Mouse (Mus musculus) adrenal gland, adult (tissue): ENCODE results near the gene Tpra1.

ENCODE experiments used
- DNase-seq, 2 experiments: peaks; one replicate each; pipeline ENCODE4 v3.0.0; 2022 to 2023; ENCODE audit warnings: low spot score in 1 of 2; ENCODE audit not compliant: inconsistent age in 2 of 2

Tpra1 gene

DNA sequence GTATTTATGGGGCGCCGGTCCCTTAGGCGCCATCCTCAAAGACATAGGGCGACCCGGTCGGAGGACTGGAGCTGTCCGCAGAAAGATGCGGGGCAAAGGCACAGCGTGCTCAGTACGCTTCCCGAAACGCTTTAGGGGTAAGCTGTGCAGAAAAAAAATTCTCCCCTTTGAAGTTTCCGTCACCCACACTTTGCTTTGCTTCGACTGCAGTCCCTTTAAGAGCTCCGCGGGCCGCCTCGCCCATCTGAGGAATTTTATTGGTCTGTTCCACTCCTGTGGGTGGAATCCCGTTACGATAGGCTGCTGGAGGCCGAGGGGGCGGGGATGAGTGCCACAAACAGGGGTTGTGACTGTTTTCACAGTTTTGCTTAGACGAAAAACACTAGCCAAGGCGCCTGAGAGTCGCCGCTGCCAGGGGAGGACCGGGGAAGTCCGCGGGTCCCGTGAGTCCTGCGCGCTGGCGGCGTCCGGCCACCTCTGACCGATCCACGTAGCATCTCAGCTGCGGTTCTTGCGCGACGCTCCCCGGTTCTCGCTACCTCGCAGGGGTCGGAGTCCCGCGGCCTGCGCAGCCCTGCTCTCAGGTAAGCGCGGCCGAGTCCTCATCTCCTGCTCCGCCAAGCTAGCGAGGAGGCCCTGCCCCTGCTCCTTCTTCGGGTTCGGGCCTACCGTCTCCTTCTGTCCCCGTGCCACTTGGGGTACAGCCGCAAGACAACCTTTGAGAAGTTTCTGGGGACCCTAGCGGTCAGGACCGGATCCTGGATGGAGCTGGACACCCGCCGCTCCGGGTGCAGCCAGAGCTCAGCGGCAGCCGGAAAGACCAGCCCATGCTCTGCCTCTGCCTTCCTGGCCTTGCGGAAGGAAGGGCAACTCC lies at the start of gene Tpra1:
TSS of gene Tpra1 (plus strand) at position 305 of the 874 bp plus-strand sequence.
- peak; percentile 96 to 98 for DNase-seq

DNA sequence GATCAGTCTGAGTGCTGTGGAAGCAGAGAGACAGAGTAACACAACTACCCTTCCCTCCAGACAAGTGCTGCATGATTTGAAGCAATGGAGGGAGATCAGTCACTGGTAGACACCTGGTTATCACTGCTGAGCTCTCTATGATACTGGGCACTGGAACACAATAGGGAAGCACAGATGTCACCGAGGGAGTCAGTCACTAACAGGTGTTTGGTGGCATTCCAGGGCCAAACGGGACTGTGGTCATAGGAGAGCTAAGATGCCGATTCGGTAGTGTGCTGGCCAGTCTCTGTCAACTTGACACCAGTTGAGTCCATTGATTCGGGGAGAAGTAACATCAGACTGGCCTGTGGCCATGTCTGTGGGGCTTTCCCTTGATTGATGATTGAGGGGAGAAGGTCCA lies 47.5 kb upstream of the Tpra1 start:
- DNase-seq: no peak

DNA sequence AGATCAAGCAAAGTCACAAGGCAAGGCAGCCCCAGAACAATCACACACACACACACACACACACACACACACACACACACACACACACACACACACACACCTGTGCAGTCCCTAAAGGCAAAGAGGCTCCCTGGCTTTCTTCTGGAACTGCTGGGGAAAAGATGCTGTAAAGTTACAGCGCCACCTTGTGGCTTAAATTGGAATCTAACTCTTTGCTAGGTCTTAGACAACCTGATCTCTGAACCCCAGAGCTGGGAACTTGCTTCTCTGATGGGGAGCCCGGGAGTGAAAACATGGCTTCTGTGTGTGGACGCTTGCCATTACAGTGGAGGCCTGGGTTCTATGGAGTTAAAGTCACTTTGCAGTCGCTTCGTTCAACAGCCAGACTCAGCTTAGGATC lies 46.4 kb upstream of the Tpra1 start:
- peak in 1 of 2 experiments; percentile 88 for DNase-seq

DNA sequence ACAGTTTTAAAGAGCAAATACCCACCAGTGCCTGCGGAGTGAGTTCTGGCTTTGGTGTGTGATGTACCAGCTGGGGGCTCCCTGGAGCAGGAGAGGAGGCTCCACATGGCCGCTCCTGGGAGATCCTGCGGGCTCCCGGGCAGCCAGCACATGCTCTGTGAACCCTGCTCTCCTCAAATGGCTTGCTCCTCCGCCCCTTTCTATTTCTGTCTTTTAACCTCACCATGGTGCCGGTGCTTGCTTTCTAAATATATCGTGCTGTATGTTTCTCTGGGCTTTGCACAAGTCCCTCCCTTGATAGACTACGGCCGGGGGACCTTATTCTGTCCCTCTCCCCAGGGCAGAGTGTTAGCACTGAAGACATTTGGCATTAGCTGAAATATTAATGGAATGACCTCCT lies 44.8 kb upstream of the Tpra1 start:
- DNase-seq: peak; percentile 62 to 83

DNA sequence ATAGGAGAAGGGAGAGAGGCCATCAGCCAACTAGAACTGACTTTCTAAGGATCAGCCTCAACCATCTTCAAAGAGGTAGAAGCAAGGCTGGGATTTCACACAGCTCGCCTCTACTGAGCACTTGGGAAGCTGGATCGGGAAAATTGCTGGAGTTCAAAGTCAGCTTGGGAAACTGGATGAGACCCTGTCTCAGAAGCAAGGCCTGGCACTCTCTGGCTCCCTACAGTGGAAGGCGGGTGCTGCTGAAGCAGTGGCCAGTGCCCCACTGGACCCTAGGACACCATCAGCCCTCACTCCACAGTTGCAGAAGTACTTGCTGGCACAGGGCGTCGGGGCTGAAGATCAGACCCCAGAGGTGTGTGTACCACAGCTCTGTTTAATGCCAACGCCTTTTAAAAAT lies 44.2 kb upstream of the Tpra1 start:
- no peak for DNase-seq

DNA sequence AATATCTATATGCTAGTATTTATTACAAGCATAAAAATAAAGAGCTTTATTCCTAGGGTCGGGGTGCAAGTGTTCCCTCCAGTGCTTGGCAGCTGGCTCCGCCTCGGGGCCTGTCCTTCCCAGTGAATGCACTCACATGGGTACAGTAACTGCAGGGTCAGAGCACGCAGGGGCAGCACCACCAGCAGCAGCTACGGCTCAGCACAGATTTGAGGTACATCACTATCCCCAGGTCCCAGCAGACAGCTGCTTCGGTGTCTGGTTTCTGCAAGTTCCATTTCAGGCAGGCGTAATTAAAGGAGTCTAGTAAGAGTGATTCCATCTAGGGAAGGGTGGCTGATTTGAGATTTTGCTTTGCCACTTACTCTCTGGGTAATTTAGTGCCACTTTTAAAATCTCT lies 43.7 kb upstream of the Tpra1 start:
- no peak for DNase-seq

DNA sequence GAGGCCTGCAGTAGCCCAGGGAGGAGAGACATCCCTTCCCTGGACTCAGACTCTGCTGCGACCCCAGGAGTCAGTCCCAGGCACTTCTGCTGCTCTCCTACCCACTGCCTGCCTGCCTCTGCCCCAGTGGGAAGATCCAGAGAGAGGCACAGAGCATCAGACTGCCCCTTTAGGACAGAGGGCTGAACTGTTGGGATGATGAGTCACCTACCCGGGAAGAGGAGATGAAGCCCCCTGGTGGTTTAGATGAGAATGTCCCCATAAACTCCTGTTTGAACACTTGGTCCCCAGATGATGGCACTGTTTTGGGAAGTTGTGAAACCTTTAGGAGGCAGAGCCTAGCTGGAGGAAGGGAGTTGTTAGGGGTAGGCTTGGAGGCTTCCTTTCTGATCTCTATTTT lies 41.1 kb upstream of the Tpra1 start:
- DNase-seq: peak; percentile 57 to 86

DNA sequence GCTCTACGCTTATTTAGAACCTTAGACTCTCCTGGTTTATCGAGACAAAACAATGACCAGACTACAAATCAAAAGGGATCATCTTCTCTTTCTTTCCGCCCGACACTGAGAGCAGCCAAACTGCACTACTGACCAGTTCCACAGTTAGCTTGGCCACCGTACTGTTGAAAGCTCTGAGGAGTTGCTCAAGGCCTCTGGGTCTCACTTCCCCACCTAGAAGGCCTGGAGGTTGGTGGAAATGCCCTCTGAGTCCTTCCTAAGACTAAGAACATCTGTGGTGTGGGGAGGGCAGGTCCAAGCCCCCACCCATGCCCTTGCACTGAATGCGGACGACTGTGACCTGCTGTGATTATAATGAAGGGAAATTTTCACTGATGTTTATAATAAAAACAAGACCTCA lies 36.3 kb upstream of the Tpra1 start:
- no peak for DNase-seq

DNA sequence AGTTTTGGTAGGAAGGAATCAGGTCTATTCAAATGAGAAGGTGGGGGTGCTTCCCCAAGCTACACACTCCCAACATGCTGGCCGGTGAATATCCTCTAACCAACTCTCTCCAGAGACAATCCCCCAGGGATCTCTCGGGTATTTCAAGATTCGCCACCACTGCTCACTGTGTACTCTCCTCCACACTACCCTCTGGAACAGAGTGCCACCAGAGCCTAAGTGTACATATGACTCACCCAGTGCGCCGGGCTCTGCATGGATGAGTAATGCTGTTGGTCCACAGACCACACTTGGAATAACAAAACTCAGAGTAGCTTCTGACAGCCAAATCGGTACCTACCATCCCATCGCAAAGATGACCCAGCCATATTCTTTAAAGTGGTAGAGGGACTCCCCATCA lies 32.6 kb upstream of the Tpra1 start:
- DNase-seq: peak; percentile 83 to 85

DNA sequence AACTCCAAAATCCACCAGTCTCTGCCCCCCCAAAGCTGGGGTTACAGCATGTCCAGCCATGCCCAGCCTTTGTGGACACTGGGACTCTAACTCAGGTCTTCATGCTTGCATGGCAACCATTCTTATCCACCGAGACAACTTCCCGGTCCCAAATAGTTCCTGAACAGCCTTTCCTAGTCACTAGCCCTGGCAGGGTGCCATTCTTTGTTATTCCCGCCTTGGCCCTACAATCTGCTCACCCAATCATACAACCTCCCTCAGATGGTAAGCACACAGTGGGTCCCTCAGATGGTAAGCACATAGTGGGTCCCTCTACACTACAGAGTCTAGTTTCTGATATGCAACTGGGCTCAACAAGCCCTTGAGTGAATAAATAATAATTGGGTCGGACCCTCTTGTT lies 31.5 kb upstream of the Tpra1 start:
- DNase-seq: no peak

DNA sequence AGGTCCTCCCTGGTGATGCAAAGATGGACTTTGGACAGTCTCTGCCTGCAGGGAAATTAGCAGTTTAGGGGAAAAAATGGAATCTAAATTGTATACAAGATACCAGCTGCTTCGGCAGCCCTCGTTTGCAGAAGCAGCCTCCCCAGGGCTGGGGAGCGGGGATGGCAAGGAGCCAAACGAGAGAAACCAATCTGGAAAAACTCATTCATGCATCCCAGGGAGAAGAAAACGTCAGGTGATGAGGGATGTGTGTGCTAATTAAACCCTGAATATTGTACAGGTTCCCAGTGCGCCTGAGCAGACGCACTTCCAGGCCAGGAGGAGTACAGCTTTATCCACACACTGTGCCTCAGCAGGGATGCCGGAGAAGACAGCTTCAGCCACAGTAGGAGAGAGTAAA lies 30.5 kb upstream of the Tpra1 start:
- no peak for DNase-seq

DNA sequence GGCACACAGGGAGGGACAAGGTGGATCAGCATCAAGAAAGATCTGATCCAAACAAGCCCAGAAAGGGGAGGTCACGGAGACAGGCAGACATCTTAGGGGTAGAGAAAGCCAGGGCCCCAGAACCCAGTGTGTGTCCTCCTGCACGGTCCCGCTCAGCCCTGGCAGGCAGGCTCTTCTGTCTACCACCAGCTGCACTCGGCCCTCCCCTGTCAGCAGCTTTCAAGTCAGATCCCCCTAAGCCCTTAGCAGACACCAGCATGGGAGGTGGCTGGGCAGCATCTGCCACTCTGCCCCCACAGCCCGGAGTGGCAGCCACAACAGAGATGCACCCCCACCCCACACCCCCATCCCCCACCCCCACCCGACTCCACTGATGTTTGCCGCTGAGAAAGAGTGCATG lies 29.2 kb upstream of the Tpra1 start:
- no peak for DNase-seq

DNA sequence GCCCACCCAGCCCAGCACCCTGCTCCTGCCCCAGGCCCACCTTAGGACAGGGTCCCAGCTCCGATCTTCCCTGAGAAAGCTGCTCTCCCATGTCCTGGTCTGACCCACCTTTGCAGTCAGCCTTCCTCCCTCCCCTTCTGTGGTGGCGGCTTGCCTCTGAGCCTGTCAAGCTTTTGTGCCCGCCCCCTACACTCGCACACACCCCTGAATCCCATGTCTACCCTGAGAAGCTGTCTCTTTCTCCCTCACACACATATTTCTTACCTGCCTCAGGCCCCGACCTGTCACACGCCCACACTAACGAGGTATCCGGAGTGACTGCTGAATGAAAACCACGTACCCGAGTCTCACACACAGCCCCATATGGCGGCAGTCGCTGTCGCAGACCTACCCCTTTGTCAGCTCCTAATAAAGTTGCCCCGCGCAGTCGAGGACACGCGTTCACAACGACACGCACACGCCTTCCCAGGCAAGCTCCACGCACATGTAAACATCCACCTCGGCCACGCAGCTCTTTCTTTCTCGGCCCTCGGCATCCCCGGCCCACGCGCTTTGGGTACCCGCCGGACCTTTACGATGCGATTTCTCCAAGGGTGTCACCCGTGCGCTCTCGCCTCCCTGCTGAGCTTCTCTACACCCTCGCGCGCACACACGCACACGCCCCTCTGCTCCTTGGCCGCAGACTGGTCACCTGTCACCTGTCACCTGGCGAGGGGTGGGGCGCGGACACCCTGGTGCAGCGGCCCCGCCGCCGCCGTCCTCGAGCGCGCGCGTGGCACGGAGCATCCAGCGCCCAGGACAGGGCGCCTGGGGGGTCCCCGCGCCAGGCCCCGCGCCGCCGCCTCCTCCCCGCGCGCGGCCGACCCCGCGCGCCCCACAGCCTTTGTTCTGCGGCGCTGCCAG lies 27.8 kb upstream of the Tpra1 start:
- peak; percentile 44 to 53 for DNase-seq

DNA sequence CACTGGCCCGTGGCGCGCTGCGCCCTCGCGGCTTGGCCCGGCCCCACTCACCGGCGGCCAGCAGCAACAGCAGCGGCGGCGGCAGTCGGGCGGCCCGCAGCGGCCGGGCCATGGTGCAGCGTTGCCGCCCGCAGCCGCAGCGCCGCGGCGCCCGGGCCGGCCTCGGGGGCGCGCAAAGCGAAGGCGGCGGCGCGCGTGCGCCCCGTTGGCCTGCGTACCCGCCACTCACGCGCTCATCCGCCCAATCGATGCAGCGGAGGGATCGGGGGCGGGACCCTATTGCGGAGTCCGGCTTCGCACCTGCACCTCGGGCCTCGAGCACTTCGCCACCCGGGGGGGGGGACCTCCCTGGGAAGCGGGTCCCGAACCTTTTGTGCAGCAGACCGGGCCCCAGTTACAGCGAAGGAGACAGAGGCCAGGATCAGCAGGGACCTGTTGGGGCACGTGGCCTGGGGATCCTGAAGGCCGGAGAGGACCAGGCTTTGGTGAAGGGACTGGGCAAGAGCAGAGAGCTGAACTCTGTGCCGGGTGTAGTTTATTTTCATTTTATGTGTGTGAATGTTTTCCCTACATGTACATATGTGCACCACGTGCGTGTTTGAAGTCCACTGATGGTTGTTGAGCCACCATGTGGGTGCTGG lies 27.1 kb upstream of the Tpra1 start, which contains the start of gene Podxl2:
TSS of gene Podxl2 (minus strand) at position 177 of the 641 bp plus-strand sequence.
- peak; percentile 86 to 91 for DNase-seq

DNA sequence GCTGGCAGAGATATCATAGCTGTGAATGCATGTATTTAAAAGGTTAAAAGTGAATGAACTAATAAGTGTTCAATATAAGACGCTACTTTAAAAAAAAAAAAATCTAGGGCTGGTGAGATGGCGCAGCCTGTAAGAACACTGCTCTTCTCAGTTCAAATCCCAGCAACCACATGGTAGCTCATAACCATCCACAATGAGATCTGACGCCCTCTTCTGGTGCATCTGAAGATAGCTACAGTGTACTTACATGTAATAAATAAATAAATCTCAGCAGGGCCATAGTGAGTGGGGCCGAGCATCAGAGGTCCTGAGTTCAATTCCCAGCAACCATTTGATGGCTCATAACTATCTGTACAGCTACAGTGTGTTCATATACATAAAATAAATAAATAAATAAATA lies 22.6 kb upstream of the Tpra1 start:
- DNase-seq: peak in 1 of 2 experiments; percentile 58

DNA sequence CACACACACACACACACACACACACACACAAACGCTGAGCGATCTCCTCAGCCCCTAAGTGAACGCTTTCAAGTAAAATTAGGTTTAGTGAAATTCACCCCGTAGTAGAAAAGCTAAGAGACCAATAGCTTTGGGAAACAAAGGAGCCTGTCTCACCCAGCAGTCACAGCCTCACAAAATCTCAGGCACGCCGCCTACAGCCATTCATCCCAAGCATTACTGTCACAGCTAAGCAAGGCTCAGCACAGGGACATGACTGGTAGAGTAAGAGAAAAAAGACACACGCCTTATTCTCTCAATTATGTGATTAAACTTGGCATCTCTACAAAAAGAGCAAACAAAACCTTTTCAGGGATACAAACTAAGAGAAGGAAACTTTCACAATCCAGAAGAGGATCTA lies 20.7 kb upstream of the Tpra1 start:
- no peak for DNase-seq

DNA sequence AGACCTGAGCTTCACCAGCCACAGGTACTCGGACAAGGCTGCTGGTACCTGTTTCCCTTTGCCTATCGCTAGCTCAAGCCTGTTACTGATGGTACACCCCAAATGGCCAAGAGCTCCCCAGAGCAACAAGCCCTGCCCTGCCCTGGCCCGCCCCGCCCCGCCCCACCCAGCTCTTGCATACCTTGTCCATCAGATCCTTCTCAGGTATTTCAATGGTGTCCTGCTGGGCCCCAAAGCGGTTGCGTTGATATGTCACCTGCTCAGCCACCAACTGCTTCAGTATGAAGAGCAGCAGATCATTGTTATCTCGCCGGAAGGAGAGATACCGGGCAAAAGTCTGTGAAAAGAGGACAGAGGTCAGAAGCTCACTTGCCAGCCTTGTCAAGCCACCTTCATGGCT lies 17.9 kb upstream of the Tpra1 start:
- DNase-seq: no peak

DNA sequence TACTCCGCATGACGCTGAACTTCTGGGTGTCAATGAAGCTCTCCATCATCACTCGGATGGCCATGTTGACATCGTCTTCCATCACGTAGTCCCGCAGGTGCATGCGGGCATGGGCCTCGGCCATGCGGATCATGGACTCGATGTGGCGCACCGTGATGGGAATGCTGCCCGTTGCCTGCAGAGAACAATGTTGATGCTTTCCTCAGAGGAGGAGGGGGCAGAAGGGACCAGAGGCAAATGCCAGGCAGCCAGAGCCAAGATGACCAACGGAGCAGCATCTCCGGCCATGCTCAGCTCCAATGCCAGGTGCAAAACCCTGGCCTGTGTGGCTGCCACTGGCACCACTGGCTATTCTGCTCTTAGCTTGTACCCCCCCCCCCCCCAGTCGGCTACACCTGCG lies 17.4 kb upstream of the Tpra1 start:
- DNase-seq: no peak

DNA sequence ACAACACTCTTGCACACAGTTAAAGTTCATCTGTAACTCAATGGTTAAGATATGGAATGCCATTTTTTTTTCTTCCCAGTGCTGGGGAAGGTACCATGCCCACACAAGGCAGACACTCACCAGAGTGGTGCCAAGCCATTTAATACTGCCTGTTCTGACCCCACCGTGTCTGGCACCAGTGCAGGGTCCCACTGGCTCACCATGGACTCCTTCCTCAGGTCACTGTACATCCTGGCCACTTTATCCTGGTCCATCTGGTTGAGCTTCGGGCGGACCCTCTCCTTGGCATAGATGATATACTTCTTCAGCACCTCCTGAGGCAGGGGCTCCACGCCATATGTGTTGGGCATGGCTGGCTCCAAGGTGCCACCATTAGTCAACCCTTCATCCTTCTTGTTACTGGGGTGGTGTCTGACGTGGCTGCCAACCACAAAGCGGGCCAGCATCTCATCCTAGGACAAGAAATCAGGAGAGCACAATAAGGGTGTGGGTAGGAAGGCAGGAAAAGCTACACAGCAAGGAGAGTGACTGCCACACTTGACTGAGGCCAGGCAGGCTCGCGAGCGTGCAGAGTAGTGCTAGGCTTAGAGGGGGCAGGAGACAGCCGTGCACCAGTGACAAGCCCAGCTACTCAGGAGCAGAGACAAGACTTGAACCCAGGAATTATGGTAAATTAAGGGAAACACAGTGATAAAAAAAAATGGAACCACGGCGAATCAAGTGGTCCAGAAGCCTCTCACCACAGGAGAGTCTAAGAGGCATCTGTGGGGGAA lies 16.2 kb upstream of the Tpra1 start:
- no peak for DNase-seq

DNA sequence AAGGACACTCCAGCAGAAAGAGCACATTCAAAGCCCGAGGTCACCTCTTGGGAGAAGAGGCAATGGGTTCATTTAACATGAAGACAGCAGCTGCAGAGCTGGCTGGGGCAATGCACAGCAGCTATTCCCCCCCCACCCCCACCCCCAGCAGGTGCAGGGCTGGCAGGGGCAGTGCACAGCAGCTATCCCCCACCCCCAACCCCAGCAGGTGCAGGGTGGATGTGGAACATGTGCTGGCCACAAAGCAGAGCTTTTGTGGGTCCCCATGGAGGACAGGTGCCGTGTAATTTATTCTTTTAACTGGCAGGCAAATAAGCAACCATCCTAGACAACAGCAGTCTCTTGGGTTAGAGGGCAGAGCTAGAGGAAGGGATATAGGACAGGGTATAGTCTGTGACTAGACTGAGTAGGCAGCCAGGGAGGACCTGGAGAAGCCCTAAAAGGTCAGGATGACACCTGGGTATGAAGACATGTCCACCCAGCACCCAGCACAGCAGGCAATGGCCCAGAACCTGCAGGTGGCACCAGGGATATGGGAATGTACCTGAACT lies 15.6 kb upstream of the Tpra1 start:
- no peak for DNase-seq
